Mouse (Mus musculus): Measurements from ENCODE around the gene Olfr165. TPM values are rescaled to one million over a fixed set of nuclear protein-coding genes. Genes with fewer than 3 reads are reported as not detected.

Olfr165 gene
- polyA plus RNA-seq (2012; ENCODE audit: low replicate concordance) = not detected in 2 replicates

GRCm38 (mm10) chr16:19423034-19423433, at the start of gene Olfr165:
Olfr165 (minus strand) TSS chr16:19423134.

Other genes starting within 250 kb of the Olfr165 start
- gene Olfr164, start 109.1 kb downstream of the Olfr165 start, polyA plus RNA-seq (2012; ENCODE audit: low replicate concordance) = not detected in 2 replicates
- gene Olfr166, start 60.6 kb upstream of the Olfr165 start, polyA plus RNA-seq (2012; ENCODE audit: low replicate concordance) = not detected in 2 replicates
- gene Olfr167, start 99.1 kb upstream of the Olfr165 start, polyA plus RNA-seq (2012; ENCODE audit: low replicate concordance) = 0.02 TPM in 1 of 2 replicates, not detected in the other
- not detected in 2 replicates for gene Olfr168, start 112.4 kb upstream of the Olfr165 start, polyA plus RNA-seq (2012; ENCODE audit: low replicate concordance)
- gene Olfr169, start 148.7 kb upstream of the Olfr165 start, polyA plus RNA-seq (2012; ENCODE audit: low replicate concordance) = not detected in 2 replicates
- gene Olfr170, start 188.7 kb upstream of the Olfr165 start, polyA plus RNA-seq (2012; ENCODE audit: low replicate concordance) = not detected in 2 replicates
- not detected in 2 replicates for gene Olfr171, start 206.8 kb upstream of the Olfr165 start, polyA plus RNA-seq (2012; ENCODE audit: low replicate concordance)